Mouse (Mus musculus) mature B cell (primary cell): ENCODE data around the gene Isoc2a.

Experiments used
- in situ Hi-C: fragments of 300-500 bp; cut with MboI; formaldehyde crosslinking; loops from 2 replicates; pipeline ENCODE4 v1.14.3; 2019

Isoc2a gene

GRCm38 (mm10) chr7:4918681-4919080 is 41.7 kb downstream of the Isoc2a start:
- in situ Hi-C loops, result no loop called here

- in situ Hi-C loops, result no loop called here
Measured at GRCm38 (mm10) chr7:4919096-4919495, 42.1 kb downstream of the Isoc2a start.

GRCm38 (mm10) chr7:4919971-4920370 is 43.0 kb downstream of the Isoc2a start:
- in situ Hi-C loops, result no loop called here

- in situ Hi-C loops, result no loop called here
Measured at GRCm38 (mm10) chr7:4920496-4920895, 43.5 kb downstream of the Isoc2a start.

- in situ Hi-C loops, result no loop called here
Measured at GRCm38 (mm10) chr7:4920976-4921823, 44.2 kb downstream of the Isoc2a start.

GRCm38 (mm10) chr7:4921824-4922482 is 45.0 kb downstream of the Isoc2a start, which contains the start of gene Nat14:
Gene Nat14, plus strand, starts transcription at chr7:4922028.
- in situ Hi-C loops, result no loop called here

GRCm38 (mm10) chr7:4922508-4922907 is 45.6 kb downstream of the Isoc2a start:
- in situ Hi-C loops, result no loop called here

GRCm38 (mm10) chr7:4922931-4923565 is 46.1 kb downstream of the Isoc2a start:
- in situ Hi-C loops, result no loop called here

- in situ Hi-C loops, result no loop called here
Measured at GRCm38 (mm10) chr7:4923586-4924364, 46.8 kb downstream of the Isoc2a start.

- in situ Hi-C loops, result no loop called here
Measured at GRCm38 (mm10) chr7:4924483-4924882, 47.5 kb downstream of the Isoc2a start.

GRCm38 (mm10) chr7:4924891-4925301 is 47.9 kb downstream of the Isoc2a start:
- in situ Hi-C loops, result no loop called here

GRCm38 (mm10) chr7:4925441-4926381 is 48.8 kb downstream of the Isoc2a start, which contains the start of gene Ssc5d:
Gene Ssc5d, plus strand, starts transcription at chr7:4925785.
- in situ Hi-C loops, result no loop called here

- in situ Hi-C loops, result no loop called here
Measured at GRCm38 (mm10) chr7:4926849-4927248, 49.9 kb downstream of the Isoc2a start.

GRCm38 (mm10) chr7:4927711-4928110 is 50.8 kb downstream of the Isoc2a start:
- in situ Hi-C loops, result no loop called here

GRCm38 (mm10) chr7:4928323-4928722 is 51.4 kb downstream of the Isoc2a start:
- in situ Hi-C loops, result no loop called here

GRCm38 (mm10) chr7:4933103-4933502 is 56.1 kb downstream of the Isoc2a start:
- in situ Hi-C loops, result no loop called here

- in situ Hi-C loops, result no loop called here
Measured at GRCm38 (mm10) chr7:4934160-4934914, 57.4 kb downstream of the Isoc2a start.

- in situ Hi-C loops, result no loop called here
Measured at GRCm38 (mm10) chr7:4936832-4937231, 59.9 kb downstream of the Isoc2a start.

GRCm38 (mm10) chr7:4937392-4937791 is 60.4 kb downstream of the Isoc2a start:
- in situ Hi-C loops, result no loop called here

- in situ Hi-C loops, result no loop called here
Measured at GRCm38 (mm10) chr7:4938456-4938855, 61.5 kb downstream of the Isoc2a start.
